Mouse (Mus musculus): ENCODE measurements at regions not wholly inside any gene's neighbourhood (a gene's known extent, or its start where the extent isn't known, plus 50 kb on each side); places are given as distances from the start of the nearest gene placed in this dataset.
"Not testable (repeated sequence)": the region's sequence is repeated elsewhere in the genome, so short reads cannot be mapped to it uniquely, and the experiment has no call there.

DNA sequence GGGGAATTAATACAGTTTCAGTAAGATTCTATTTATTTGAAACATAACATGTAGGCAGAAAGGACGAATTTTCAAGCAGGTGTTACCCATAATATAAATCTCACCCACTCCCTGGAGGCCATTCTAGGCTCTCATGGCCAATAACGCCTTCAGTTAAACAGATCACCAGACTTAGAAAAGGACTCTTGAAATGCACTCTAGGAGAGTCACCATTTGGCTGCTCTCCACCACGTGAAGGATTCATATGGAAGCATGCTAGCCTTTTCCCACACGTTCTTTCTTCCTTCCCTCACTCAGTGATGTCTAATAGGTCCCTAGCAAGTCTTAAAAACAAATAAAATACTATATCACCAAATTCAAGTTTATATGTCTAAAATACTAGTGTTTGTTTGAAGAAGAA, 367.7 kb downstream of the Tox3 start:
- Histone ChIP-seq H3K27me3 (ENCODE audit: control insufficient read depth, insufficient read depth, low read length) (no peaks in the 10 kb centered on the region), H3K27ac (ENCODE audit: insufficient read depth, low read depth, low read length) (no peak overlapping the region), H3K36me3 (ENCODE audit: control insufficient read depth, insufficient read depth, low read length) (no peaks in the 10 kb centered on the region), H3K4me3 (ENCODE audit: low read depth, low read length) (no peak overlapping the region), H3K4me1 (ENCODE audit: control insufficient read depth, insufficient read depth, insufficient read length, low read length) (no peaks in the 10 kb centered on the region)
- TF ChIP-seq POLR2A (IDR thresholded peaks at IDR 0.05; ENCODE audit: low read depth, low read length) (no peak), CTCF (IDR thresholded peaks at IDR 0.05; ENCODE audit: extremely low read depth, insufficient read length, insufficient replicate concordance, low read depth, low read length) (no peak)
- WGBS = 62% methylated on average over 4 of the region's 4 CpGs

DNA sequence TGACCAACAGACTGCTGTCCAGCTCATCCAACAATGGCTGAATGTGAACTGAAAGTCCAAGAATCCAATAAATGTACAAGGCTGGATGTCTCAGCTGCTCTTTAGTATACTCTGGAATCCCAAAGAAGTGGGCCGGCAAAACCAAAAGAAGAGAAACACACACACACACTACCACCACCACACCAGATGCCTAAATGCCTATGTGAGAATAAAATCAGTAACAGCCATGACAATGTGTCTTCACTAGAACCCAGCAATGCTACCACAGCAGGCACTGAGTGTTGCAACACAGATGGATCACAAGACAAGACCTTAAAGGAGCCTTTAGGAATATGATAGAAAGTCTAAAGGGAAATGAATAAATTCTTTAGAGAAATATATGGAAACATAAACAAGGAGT, 385.3 kb downstream of the Tox3 start:
- Histone ChIP-seq H3K27me3 (ENCODE audit: control insufficient read depth, insufficient read depth, low read length) (no peaks in the 10 kb centered on the region), H3K36me3 (ENCODE audit: control insufficient read depth, insufficient read depth, low read length) (no peaks in the 10 kb centered on the region), H3K4me3 (ENCODE audit: low read depth, low read length) (no peak overlapping the region), H3K4me1 (ENCODE audit: control insufficient read depth, insufficient read depth, insufficient read length, low read length) (no peaks in the 10 kb centered on the region), H3K27ac (ENCODE audit: insufficient read depth, low read depth, low read length) (no peak overlapping the region)
- WGBS = 100% methylated on average over 1 of the region's 1 CpGs
- TF ChIP-seq CTCF (IDR thresholded peaks at IDR 0.05; ENCODE audit: extremely low read depth, insufficient read length, insufficient replicate concordance, low read depth, low read length) (no peak), POLR2A (IDR thresholded peaks at IDR 0.05; ENCODE audit: low read depth, low read length) (no peak)

DNA sequence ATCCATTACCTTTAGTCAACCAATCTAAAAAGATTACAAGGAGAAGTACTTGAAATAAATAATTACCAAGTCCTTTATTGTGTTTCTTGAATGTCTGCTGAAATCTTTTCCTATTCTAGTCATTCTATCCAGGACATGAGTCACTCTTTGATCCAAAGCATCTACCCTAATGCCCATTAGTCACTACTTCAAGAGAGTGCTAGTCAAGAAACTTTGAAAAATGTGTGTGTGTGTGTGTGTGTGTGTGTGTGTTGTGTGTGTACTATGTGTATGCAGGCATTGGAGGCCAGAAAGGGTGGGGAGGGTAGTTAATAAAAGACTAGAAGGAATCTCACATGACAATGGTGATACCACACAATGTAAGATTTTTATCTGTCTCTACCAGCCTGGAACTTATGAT, 390.7 kb downstream of the Tox3 start:
- TF ChIP-seq POLR2A (IDR thresholded peaks at IDR 0.05; ENCODE audit: low read depth, low read length) = no peak
- TF ChIP-seq CTCF (IDR thresholded peaks at IDR 0.05; ENCODE audit: extremely low read depth, insufficient read length, insufficient replicate concordance, low read depth, low read length) = no peak
- no peak overlapping the region for H3K4me3 ChIP-seq (ENCODE audit: low read depth, low read length)

DNA sequence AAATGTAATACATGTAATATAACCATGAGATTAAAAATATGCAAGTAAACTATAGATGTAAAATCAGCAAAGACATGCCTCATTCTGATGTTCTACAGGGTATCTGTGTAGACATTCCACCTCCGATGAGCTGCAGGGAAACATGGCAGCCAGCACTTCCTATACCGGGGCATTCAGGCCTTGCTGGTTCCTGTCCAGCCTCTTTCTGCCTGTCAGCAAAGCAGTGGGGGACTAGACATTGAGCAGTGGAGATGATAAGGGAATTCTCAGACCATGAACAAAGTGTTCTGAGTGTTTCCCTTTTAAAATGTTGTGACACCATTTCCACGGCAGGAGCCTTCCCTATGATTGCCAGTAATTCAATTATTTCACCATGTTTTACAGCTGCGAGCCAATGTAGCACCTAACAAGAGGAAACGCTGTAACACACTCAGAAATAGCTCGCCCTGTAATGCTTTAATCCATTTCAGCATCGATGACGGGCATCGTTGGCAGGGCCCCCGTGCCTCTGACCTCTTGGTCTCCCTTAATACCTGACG, 391.6 kb downstream of the Tox3 start:
- Histone ChIP-seq H3K4me3 (ENCODE audit: low read depth, low read length) (no peak overlapping the region), H3K36me3 (ENCODE audit: control insufficient read depth, insufficient read depth, low read length) (no peaks in the 10 kb centered on the region), H3K27ac (ENCODE audit: insufficient read depth, low read depth, low read length) (no peak overlapping the region), H3K27me3 (ENCODE audit: control insufficient read depth, insufficient read depth, low read length) (no peaks in the 10 kb centered on the region), H3K4me1 (ENCODE audit: control insufficient read depth, insufficient read depth, insufficient read length, low read length) (no peaks in the 10 kb centered on the region)
- no peak for TF ChIP-seq CTCF (IDR thresholded peaks at IDR 0.05; ENCODE audit: extremely low read depth, insufficient read length, insufficient replicate concordance, low read depth, low read length)
- TF ChIP-seq POLR2A (IDR thresholded peaks at IDR 0.05; ENCODE audit: low read depth, low read length) = no peak
- WGBS = 87% methylated on average over 11 of the region's 11 CpGs

More for the DNA sequence above, 390.7 kb downstream of the Tox3 start:
- Histone ChIP-seq H3K27me3 (ENCODE audit: control insufficient read depth, insufficient read depth, low read length) (no peaks in the 10 kb centered on the region), H3K27ac (ENCODE audit: insufficient read depth, low read depth, low read length) (no peak overlapping the region), H3K4me1 (ENCODE audit: control insufficient read depth, insufficient read depth, insufficient read length, low read length) (no peaks in the 10 kb centered on the region), H3K36me3 (ENCODE audit: control insufficient read depth, insufficient read depth, low read length) (no peaks in the 10 kb centered on the region)

DNA sequence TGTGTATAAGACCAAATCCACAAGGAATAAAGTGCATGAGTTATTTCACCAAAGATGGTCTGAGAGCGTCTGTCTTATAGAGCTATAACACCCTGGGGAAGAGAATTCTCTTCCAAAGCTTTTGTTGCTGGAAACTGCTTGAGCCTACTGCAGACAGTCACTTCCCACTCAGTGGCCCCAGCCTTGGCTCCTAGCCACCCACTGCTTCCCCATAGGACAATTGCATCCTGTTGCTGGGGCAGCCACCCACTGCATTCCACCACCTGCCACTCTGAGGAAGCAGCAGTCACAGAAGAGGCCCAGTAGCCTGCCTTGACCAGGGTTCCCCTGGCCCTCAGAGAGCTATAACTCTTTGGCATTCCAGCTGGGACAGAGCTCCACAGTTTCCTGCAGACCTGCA, 409.3 kb downstream of the Tox3 start:
- H3K27ac ChIP-seq (ENCODE audit: insufficient read depth, low read depth, low read length) = no peak overlapping the region
- no peaks in the 10 kb centered on the region for H3K4me1 ChIP-seq (ENCODE audit: control insufficient read depth, insufficient read depth, insufficient read length, low read length)
- no peaks in the 10 kb centered on the region for H3K36me3 ChIP-seq (ENCODE audit: control insufficient read depth, insufficient read depth, low read length)
- 92% methylated on average over 1 of the region's 1 CpGs for WGBS
- TF ChIP-seq POLR2A (IDR thresholded peaks at IDR 0.05; ENCODE audit: low read depth, low read length) (no peak), CTCF (IDR thresholded peaks at IDR 0.05; ENCODE audit: extremely low read depth, insufficient read length, insufficient replicate concordance, low read depth, low read length) (no peak)
- H3K27me3 ChIP-seq (ENCODE audit: control insufficient read depth, insufficient read depth, low read length) = no peaks in the 10 kb centered on the region
- no peak overlapping the region for H3K4me3 ChIP-seq (ENCODE audit: low read depth, low read length)

DNA sequence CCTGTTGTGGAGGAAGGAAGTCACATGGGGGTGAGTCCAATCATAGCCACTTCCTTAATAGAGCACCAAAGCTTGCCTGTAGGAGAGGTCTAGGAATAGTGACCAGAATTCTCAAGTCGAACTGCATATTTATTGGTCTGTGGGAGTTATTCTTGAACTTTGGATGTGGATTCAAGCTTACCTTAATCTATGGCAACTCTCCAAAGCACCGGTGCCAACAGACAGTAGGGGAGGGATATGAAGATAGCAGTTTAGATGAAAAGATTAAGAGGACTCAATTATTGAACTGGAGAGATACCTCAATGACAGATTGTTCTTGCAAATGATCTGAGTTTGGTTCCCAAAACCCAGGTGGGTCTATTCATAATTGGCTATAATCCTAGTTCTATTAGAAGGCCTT, 413.6 kb downstream of the Tox3 start:
- Histone ChIP-seq H3K4me3 (ENCODE audit: low read depth, low read length) (no peak overlapping the region), H3K27me3 (ENCODE audit: control insufficient read depth, insufficient read depth, low read length) (no peaks in the 10 kb centered on the region), H3K4me1 (ENCODE audit: control insufficient read depth, insufficient read depth, insufficient read length, low read length) (no peaks in the 10 kb centered on the region), H3K27ac (ENCODE audit: insufficient read depth, low read depth, low read length) (no peak overlapping the region), H3K36me3 (ENCODE audit: control insufficient read depth, insufficient read depth, low read length) (no peaks in the 10 kb centered on the region)
- TF ChIP-seq POLR2A (IDR thresholded peaks at IDR 0.05; ENCODE audit: low read depth, low read length) = no peak
- no peak for TF ChIP-seq CTCF (IDR thresholded peaks at IDR 0.05; ENCODE audit: extremely low read depth, insufficient read length, insufficient replicate concordance, low read depth, low read length)
- WGBS = 65% methylated on average over 2 of the region's 2 CpGs

DNA sequence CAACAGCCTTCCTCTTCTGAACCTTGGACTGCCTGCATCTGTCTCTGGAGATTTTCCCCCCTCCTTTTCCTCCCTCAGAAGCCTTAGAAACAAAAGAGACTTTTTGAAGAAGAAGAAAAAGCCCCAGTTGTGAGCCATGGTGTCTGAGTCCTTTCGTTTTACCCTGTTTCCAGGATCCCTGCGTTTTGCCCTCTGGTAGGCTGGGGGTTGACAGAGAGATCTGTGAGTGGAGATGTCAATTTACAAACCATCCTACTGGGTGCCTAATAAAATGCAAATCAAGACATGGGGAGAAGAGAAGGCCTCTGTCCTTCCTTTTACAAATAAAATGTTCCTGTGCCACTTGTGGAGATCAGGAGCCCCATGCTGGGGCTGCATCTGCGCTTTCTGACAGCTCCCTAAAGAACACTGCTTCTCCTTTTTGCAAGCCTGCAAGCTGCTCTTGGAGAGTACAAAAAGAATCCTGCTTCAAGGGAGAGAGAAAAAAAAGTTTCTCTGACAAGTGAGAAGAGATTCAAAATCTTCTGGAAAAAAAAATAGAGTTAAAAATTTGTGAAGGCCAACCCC, 421.4 kb downstream of the Tox3 start:
- Histone ChIP-seq H3K4me1 (ENCODE audit: control insufficient read depth, insufficient read depth, insufficient read length, low read length) (no peaks in the 10 kb centered on the region), H3K36me3 (ENCODE audit: control insufficient read depth, insufficient read depth, low read length) (no peaks in the 10 kb centered on the region), H3K27me3 (ENCODE audit: control insufficient read depth, insufficient read depth, low read length) (no peaks in the 10 kb centered on the region), H3K4me3 (ENCODE audit: low read depth, low read length) (no peak overlapping the region), H3K27ac (ENCODE audit: insufficient read depth, low read depth, low read length) (no peak overlapping the region)
- WGBS = 52% methylated on average over 3 of the region's 3 CpGs
- TF ChIP-seq POLR2A (IDR thresholded peaks at IDR 0.05; ENCODE audit: low read depth, low read length) (no peak), CTCF (IDR thresholded peaks at IDR 0.05; ENCODE audit: extremely low read depth, insufficient read length, insufficient replicate concordance, low read depth, low read length) (no peak)

DNA sequence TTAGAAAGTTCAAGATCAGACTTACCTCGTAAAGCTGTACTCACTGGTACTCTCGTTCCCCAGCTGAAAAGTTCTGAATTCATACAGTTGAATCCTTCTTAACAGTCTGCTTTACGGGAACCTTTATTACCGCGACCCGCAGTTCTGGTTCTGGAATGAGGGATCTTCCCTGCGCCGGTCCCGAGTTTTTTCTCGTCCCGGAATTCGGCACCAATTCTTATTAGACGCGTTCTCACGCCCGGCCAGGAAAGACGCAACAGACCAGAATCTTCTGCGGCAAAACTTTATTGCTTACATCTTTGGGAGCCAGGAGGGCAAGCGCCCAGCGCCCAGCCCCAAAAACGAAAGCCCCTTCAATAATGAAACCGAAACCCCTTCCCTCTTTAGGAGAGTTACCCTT, 423.4 kb downstream of the Tox3 start:
- 100% methylated on average over 10 of the region's 22 CpGs for WGBS
- H3K27ac ChIP-seq (ENCODE audit: insufficient read depth, low read depth, low read length); H3K36me3 ChIP-seq (ENCODE audit: control insufficient read depth, insufficient read depth, low read length); H3K4me3 ChIP-seq (ENCODE audit: low read depth, low read length); H3K27me3 ChIP-seq (ENCODE audit: control insufficient read depth, insufficient read depth, low read length); H3K4me1 ChIP-seq (ENCODE audit: control insufficient read depth, insufficient read depth, insufficient read length, low read length): not testable (repeated sequence)

All from small intestine, adult 2 months (tissue).